In the genomic region with DNA sequence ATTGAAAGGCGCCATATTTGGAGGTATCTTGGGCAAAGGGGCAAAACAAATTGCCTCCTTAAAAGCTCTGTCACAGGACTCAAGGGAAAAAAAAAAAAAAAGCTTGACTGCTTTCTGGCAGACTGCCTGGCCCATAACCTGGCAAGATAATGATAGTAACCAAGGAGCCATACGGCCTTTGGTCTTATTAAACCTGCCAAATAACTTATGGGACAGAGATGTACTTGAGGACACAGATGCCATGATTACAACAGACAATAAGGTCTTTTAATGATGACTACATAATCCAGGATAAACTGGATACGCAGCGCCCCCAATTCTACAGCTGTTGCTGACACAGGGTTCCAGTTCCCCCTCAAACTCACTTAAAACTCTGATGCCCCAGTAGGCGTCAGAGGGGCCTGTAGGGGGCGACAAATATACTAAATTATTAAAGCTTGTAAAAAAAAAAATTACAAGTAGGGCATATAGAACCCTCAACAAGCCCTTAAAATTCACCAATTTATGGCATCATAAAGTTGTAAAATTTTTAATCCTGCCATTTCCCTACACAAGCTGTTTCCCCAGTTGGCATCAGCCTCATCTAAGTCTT, we compare ENCODE assay signal across 8 mouse cellular contexts. TPM values are rescaled to one million over a fixed set of nuclear protein-coding genes. Genes with fewer than 3 reads are reported as not detected.
DNase-seq lines count a peak whose midpoint lies in the region; ATAC-seq lines count a peak whose summit lies in the region.

No protein-coding gene starts in this region.

- no peak overlapping the region for H3K9ac ChIP-seq in forebrain, embryonic 13.5 days
- H3K9ac ChIP-seq in forebrain, embryonic 12.5 days: no peak overlapping the region

- no peak overlapping the region for H3K4me3 ChIP-seq in forebrain, embryonic 13.5 days
- H3K4me3 ChIP-seq in forebrain, embryonic 12.5 days (replicated peaks): no peak overlapping the region

- ATAC-seq in forebrain, embryonic 13.5 days: peak; percentile 21; the same call in 1 of the 2 replicates
- ATAC-seq in forebrain, embryonic 12.5 days (ENCODE audit: low FRiP score): no peak

- no peaks in the 10 kb centered on the region for H3K27me3 ChIP-seq in forebrain, embryonic 13.5 days
- H3K27me3 ChIP-seq in forebrain, embryonic 12.5 days: no peaks in the 10 kb centered on the region

- no peak overlapping the region for H3K4me2 ChIP-seq in forebrain, embryonic 13.5 days
- no peak overlapping the region for H3K4me2 ChIP-seq in forebrain, embryonic 12.5 days

- WGBS in forebrain, embryonic 13.5 days: 50% methylated on average over 6 of the region's 6 CpGs
- WGBS in forebrain, embryonic 12.5 days: 56% methylated on average over 6 of the region's 6 CpGs

- 0 out of 2 replicates have a peak, but pooled peaks cover 4% of the 10 kb centered on the region for H3K9me3 ChIP-seq in forebrain, embryonic 13.5 days (replicated peaks)
- H3K9me3 ChIP-seq in forebrain, embryonic 12.5 days: no peaks in the 10 kb centered on the region

- H3K27ac ChIP-seq in forebrain, embryonic 13.5 days: no peak overlapping the region
- no peak overlapping the region for H3K27ac ChIP-seq in forebrain, embryonic 12.5 days

- peak; percentile 5 for DNase-seq in right cerebral cortex, postnatal 4 days
- no peak for DNase-seq in right cerebral cortex, adult 18-20 months
- DNase-seq in cerebellum, postnatal 10 days: peak; percentile 67 to 71
- DNase-seq in kidney, postnatal 14 days: peak; percentile 25
- peak; percentile 10 to 52 for DNase-seq in spleen, adult 18-20 months
- DNase-seq in left cerebral cortex, adult 8-10 months (ENCODE audit: low spot score in 2 of 2): no peak

- H3K4me1 ChIP-seq in forebrain, embryonic 13.5 days: no peaks in the 10 kb centered on the region
- H3K4me1 ChIP-seq in forebrain, embryonic 12.5 days: no peaks in the 10 kb centered on the region

- no peaks in the 10 kb centered on the region for H3K36me3 ChIP-seq in forebrain, embryonic 13.5 days (ENCODE audit: poor library complexity, severe bottlenecking)
- no peaks in the 10 kb centered on the region for H3K36me3 ChIP-seq in forebrain, embryonic 12.5 days (replicated peaks)

RNA-seq across cellular contexts. Expression of gene Snapc3, which starts 33.5 kb away (rescaled TPM):
- polyA plus RNA-seq in forebrain, embryonic 13.5 days (2015; fragmentation: Nextera tagmentation; extraction: Ambion mirVana): 90.3 and 93.4 TPM in 2 replicates
- 79.9 and 80.7 TPM in 2 replicates for polyA plus RNA-seq in forebrain, embryonic 12.5 days (2016; fragmentation: Nextera tagmentation; extraction: Ambion mirVana)
- 10 to 100 TPM; 33.7 to 38.5 (median 35.4) TPM for total RNA-seq in left cerebral cortex, adult 8-10 months (2022)

RNA-seq across cellular contexts. Expression of gene Ttc39b, which starts 59.9 kb away (rescaled TPM):
- polyA plus RNA-seq in forebrain, embryonic 13.5 days (2015; fragmentation: Nextera tagmentation; extraction: Ambion mirVana): 9.9 and 12.8 TPM in 2 replicates
- 6.2 and 6.3 TPM in 2 replicates for polyA plus RNA-seq in forebrain, embryonic 12.5 days (2016; fragmentation: Nextera tagmentation; extraction: Ambion mirVana)
- total RNA-seq in left cerebral cortex, adult 8-10 months (2022): 10 to 100 TPM; 52.4 to 61.8 (median 54.5) TPM

Comparison
In these comparisons a context has a peak if more than half of its experiments do, and no peak if none do; other contexts are left out.
1. DNase-seq: peak in right cerebral cortex, postnatal 4 days (single experiment), cerebellum, postnatal 10 days (2 of 2), kidney, postnatal 14 days (single experiment) and spleen, adult 18-20 months (2 of 2); none in right cerebral cortex, adult 18-20 months (single experiment) and left cerebral cortex, adult 8-10 months (0 of 2).